Comparison of ENCODE assay signal across 21 mouse cellular contexts in the genomic region with DNA sequence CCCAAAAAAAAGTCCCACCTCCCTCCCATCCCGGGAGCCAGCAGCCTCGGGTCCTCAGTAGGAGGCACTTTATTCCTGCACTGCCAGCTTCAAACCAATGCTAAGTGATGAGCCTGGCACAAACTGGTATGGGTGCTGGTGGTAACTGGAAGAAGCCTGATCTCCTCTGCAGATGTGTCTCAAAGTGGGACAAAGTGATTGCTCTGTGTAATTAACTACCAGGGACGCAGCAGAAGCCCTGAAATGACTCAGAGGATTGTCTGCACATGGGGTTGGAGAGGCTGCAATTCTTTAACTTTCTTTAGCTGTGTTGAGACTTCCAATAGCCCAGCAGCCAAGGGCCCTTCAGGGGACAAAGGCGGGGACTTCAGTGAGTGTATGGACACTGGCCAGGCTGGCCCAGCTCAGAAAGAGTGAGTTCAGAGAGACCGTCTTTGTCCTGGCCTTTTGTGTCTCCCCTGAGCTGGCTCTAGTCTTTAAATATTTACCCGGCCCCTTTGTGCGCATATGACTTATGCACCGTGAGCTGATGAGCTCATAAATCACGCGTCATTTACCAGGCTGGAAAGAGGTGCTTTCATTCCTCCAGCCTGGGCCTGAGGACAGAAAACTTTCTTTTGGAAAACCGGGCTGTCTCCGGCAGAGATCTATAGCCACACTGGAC. TPM values are rescaled to one million over a fixed set of nuclear protein-coding genes. Genes with fewer than 3 reads are reported as not detected.
DNase-seq lines count a peak whose midpoint lies in the region; ATAC-seq and TF ChIP-seq lines count a peak whose summit lies in the region.
"Had no signal": no experiment of that assay in that cellular context is flagged by ENCODE, and none has a peak within 500 bp of the region (broad histone marks: within the 10 kb centered on the region; RNA-seq: fewer than 3 reads in every experiment).

No protein-coding gene starts in this region.

- no peak overlapping the region for H3K4me2 ChIP-seq in forebrain, embryonic 16.5 days (ENCODE audit: low read length)
- no peak overlapping the region for H3K4me2 ChIP-seq in hindbrain, postnatal 0 days (ENCODE audit: low read depth, low read length)
- H3K4me2 ChIP-seq: liver, embryonic 12.5 days had no signal

- peak overlapping the region; percentile 19; the same call in 1 of the 2 replicates for H3K4me3 ChIP-seq in forebrain, embryonic 10.5 days
- no peak overlapping the region for H3K4me3 ChIP-seq in forebrain, embryonic 16.5 days (replicated peaks; ENCODE audit: low read length)
- H3K4me3 ChIP-seq in hindbrain, postnatal 0 days (ENCODE audit: low read length), result no peak overlapping the region
- no peak overlapping the region for H3K4me3 ChIP-seq in lung, adult 2 months (replicated peaks; ENCODE audit: extremely low read depth, low read depth, low read length)
- H3K4me3 ChIP-seq: limb, embryonic 10.5 days; liver, embryonic 12.5 days had no signal

- TF ChIP-seq CTCF in hindbrain, postnatal 0 days (IDR thresholded peaks at IDR 0.05; ENCODE audit: low read depth), result no peak
- no peak for TF ChIP-seq CTCF in lung, adult 2 months (IDR thresholded peaks at IDR 0.05; ENCODE audit: insufficient read depth, low read length)

- TF ChIP-seq POLR2A in lung, adult 2 months (IDR thresholded peaks at IDR 0.05; ENCODE audit: borderline replicate concordance, extremely low read depth, low read depth, low read length), result no peak

- 10% methylated on average over 12 of the region's 12 CpGs for WGBS in forebrain, embryonic 10.5 days
- 7% methylated on average over 12 of the region's 12 CpGs for WGBS in forebrain, embryonic 16.5 days
- 9% methylated on average over 12 of the region's 12 CpGs for WGBS in hindbrain, postnatal 0 days
- WGBS in lung, adult 2 months, result 30% methylated on average over 12 of the region's 12 CpGs

- no peaks in the 10 kb centered on the region for H3K36me3 ChIP-seq in forebrain, embryonic 10.5 days (replicated peaks)
- no peaks in the 10 kb centered on the region for H3K36me3 ChIP-seq in forebrain, embryonic 16.5 days (ENCODE audit: control insufficient read depth, insufficient read depth)
- H3K36me3 ChIP-seq in hindbrain, postnatal 0 days (ENCODE audit: insufficient read depth, low read length), result no peaks in the 10 kb centered on the region
- H3K36me3 ChIP-seq: limb, embryonic 10.5 days; liver, embryonic 12.5 days had no signal

- H3K27ac ChIP-seq in forebrain, embryonic 10.5 days, result peak overlapping the region; percentile 41; the same call in 1 of the 2 replicates
- H3K27ac ChIP-seq in forebrain, embryonic 16.5 days (ENCODE audit: low read length), result no peak overlapping the region
- H3K27ac ChIP-seq in hindbrain, postnatal 0 days, result no peak overlapping the region
- H3K27ac ChIP-seq: limb, embryonic 10.5 days; liver, embryonic 12.5 days had no signal

- intact Hi-C loops in left cerebral cortex, postnatal 4 days (cut with DNase I), result no loop called here

- H3K9ac ChIP-seq in forebrain, embryonic 16.5 days (replicated peaks; ENCODE audit: low read depth, low read length), result no peak overlapping the region
- no peak overlapping the region for H3K9ac ChIP-seq in hindbrain, postnatal 0 days (replicated peaks; ENCODE audit: low read length)
- H3K9ac ChIP-seq: liver, embryonic 12.5 days had no signal

- peaks cover 3% of the 10 kb centered on the region for H3K9me3 ChIP-seq in forebrain, embryonic 10.5 days
- no peaks in the 10 kb centered on the region for H3K9me3 ChIP-seq in forebrain, embryonic 16.5 days (ENCODE audit: control insufficient read depth, low read length)
- H3K9me3 ChIP-seq in hindbrain, postnatal 0 days (ENCODE audit: low read length), result no peaks in the 10 kb centered on the region
- H3K9me3 ChIP-seq: limb, embryonic 10.5 days had no signal

- peaks cover 94% of the 10 kb centered on the region for H3K27me3 ChIP-seq in forebrain, embryonic 10.5 days (ENCODE audit: poor library complexity, severe bottlenecking)
- peaks cover 69% of the 10 kb centered on the region for H3K27me3 ChIP-seq in forebrain, embryonic 16.5 days (replicated peaks; ENCODE audit: control insufficient read depth, insufficient read depth, low read length)
- H3K27me3 ChIP-seq in hindbrain, postnatal 0 days (ENCODE audit: insufficient read depth, low read length), result peaks cover 46% of the 10 kb centered on the region

- peaks cover 84% of the 10 kb centered on the region for H3K4me1 ChIP-seq in forebrain, embryonic 10.5 days
- peaks cover 23% of the 10 kb centered on the region for H3K4me1 ChIP-seq in forebrain, embryonic 16.5 days (replicated peaks; ENCODE audit: control insufficient read depth, insufficient read depth, low read length)
- H3K4me1 ChIP-seq in hindbrain, postnatal 0 days (ENCODE audit: insufficient read depth, low read length), result peaks cover 11% of the 10 kb centered on the region; the same call in 1 of the 2 replicates
- peaks cover 2% of the 10 kb centered on the region; the same call in 1 of the 2 replicates for H3K4me1 ChIP-seq in lung, adult 2 months (ENCODE audit: control insufficient read depth, insufficient read depth, low read length)

- DNase-seq in forebrain, embryonic 10.5 days (ENCODE audit: extremely low spot score, low spot score), result no peak
- peak; percentile 36 for DNase-seq in retina, postnatal 1 day
- no peak for DNase-seq in retina, embryonic 14.5 days (ENCODE audit: low spot score)
- DNase-seq in hindbrain, postnatal 0 days (ENCODE audit: low spot score), result peak; percentile 59
- no peak for DNase-seq in left cerebral cortex, postnatal 4 days
- no peak for DNase-seq in lung, adult 2 months
- no peak for DNase-seq in spleen, adult 12 weeks (ENCODE audit: low spot score)
- DNase-seq: adrenal gland, adult 8-10 months; cerebellum, adult 9-11 months; kidney, adult 9 months; kidney, postnatal 4 days; right cerebral cortex, adult 18-20 months had no signal

- ATAC-seq in forebrain, embryonic 16.5 days, result no peak
- ATAC-seq in hindbrain, postnatal 0 days, result no peak
- ATAC-seq: liver, embryonic 12.5 days had no signal

RNA-seq across cellular contexts. Expression of gene Hes3, which starts 0.8 kb away (rescaled TPM):
- 0.38 and 0.92 TPM in 2 replicates for polyA plus RNA-seq in forebrain, embryonic 10.5 days (2016; fragmentation: Nextera tagmentation; extraction: Ambion mirVana)
- not detected in 2 replicates for polyA plus RNA-seq in forebrain, embryonic 16.5 days (2015; fragmentation: Nextera tagmentation; extraction: Ambion mirVana)
- 0.26 and 0.40 TPM in 2 replicates for total RNA-seq in hindbrain, postnatal 0 days (2014; rRNA removed)
- polyA plus RNA-seq in hindbrain, postnatal 0 days (2015; fragmentation: Nextera tagmentation; extraction: Ambion mirVana), result 0.15 and 0.19 TPM in 2 replicates
- under 1 TPM in 1 of 2 experiments, not detected in 1; 0.20 TPM for total RNA-seq in left cerebral cortex, postnatal 4 days (2021)
- polyA plus RNA-seq in lung, adult 2 months (2012; rRNA removed), result 0.09 TPM in 1 of 2 replicates, not detected in the other
- total RNA-seq: adrenal gland, adult 8-10 months; gastrocnemius, postnatal 4 days; hematopoietic stem cell, adult 5-6 weeks; megakaryocyte, adult 5-6 weeks; neutrophil, adult 5-6 weeks had no signal
- polyA plus RNA-seq: heart, embryonic 14.5 days; limb, embryonic 10.5 days; liver, embryonic 12.5 days; lung, embryonic 16.5 days had no signal

RNA-seq across cellular contexts. Expression of gene Icmt, which starts 4.8 kb away (rescaled TPM):
- polyA plus RNA-seq in forebrain, embryonic 10.5 days (2016; fragmentation: Nextera tagmentation; extraction: Ambion mirVana), result 23.3 and 26.1 TPM in 2 replicates
- polyA plus RNA-seq in forebrain, embryonic 16.5 days (2015; fragmentation: Nextera tagmentation; extraction: Ambion mirVana), result 20.7 and 21.3 TPM in 2 replicates
- total RNA-seq in hindbrain, postnatal 0 days (2014; rRNA removed), result 35.3 and 42.6 TPM in 2 replicates
- 15.9 and 16.4 TPM in 2 replicates for polyA plus RNA-seq in hindbrain, postnatal 0 days (2015; fragmentation: Nextera tagmentation; extraction: Ambion mirVana)
- total RNA-seq in left cerebral cortex, postnatal 4 days (2021), result 10 to 100 TPM; 22.8 to 23.4 TPM
- polyA plus RNA-seq in lung, adult 2 months (2012; rRNA removed), result 32.2 and 36.4 TPM in 2 replicates

RNA-seq across cellular contexts. Expression of gene Gpr153, which starts 18.2 kb away (rescaled TPM):
- polyA plus RNA-seq in forebrain, embryonic 10.5 days (2016; fragmentation: Nextera tagmentation; extraction: Ambion mirVana), result 2.5 and 3.0 TPM in 2 replicates
- polyA plus RNA-seq in forebrain, embryonic 16.5 days (2015; fragmentation: Nextera tagmentation; extraction: Ambion mirVana), result 4.4 and 6.2 TPM in 2 replicates
- total RNA-seq in hindbrain, postnatal 0 days (2014; rRNA removed), result 167 and 170 TPM in 2 replicates
- 17.1 and 19.0 TPM in 2 replicates for polyA plus RNA-seq in hindbrain, postnatal 0 days (2015; fragmentation: Nextera tagmentation; extraction: Ambion mirVana)
- 10 to 100 TPM; 28.6 to 31.1 TPM for total RNA-seq in left cerebral cortex, postnatal 4 days (2021)
- polyA plus RNA-seq in lung, adult 2 months (2012; rRNA removed), result 40.0 and 45.6 TPM in 2 replicates
- total RNA-seq: hematopoietic stem cell, adult 5-6 weeks had no signal

RNA-seq across cellular contexts. Expression of gene Rnf207, which starts 26.6 kb away (rescaled TPM):
- 0.92 and 1.3 TPM in 2 replicates for polyA plus RNA-seq in forebrain, embryonic 10.5 days (2016; fragmentation: Nextera tagmentation; extraction: Ambion mirVana)
- polyA plus RNA-seq in forebrain, embryonic 16.5 days (2015; fragmentation: Nextera tagmentation; extraction: Ambion mirVana), result 2.4 and 4.0 TPM in 2 replicates
- 5.7 and 7.7 TPM in 2 replicates for total RNA-seq in hindbrain, postnatal 0 days (2014; rRNA removed)
- 6.6 and 6.9 TPM in 2 replicates for polyA plus RNA-seq in hindbrain, postnatal 0 days (2015; fragmentation: Nextera tagmentation; extraction: Ambion mirVana)
- total RNA-seq in left cerebral cortex, postnatal 4 days (2021), result 1 to 10 TPM; 3.0 to 3.8 TPM
- 5.8 and 5.9 TPM in 2 replicates for polyA plus RNA-seq in lung, adult 2 months (2012; rRNA removed)
- total RNA-seq: megakaryocyte, adult 5-6 weeks; neutrophil, adult 5-6 weeks had no signal

RNA-seq across cellular contexts. Expression of gene Rpl22, which starts 33.3 kb away (rescaled TPM):
- polyA plus RNA-seq in forebrain, embryonic 10.5 days (2016; fragmentation: Nextera tagmentation; extraction: Ambion mirVana), result 363 and 368 TPM in 2 replicates
- 173 and 196 TPM in 2 replicates for polyA plus RNA-seq in forebrain, embryonic 16.5 days (2015; fragmentation: Nextera tagmentation; extraction: Ambion mirVana)
- total RNA-seq in hindbrain, postnatal 0 days (2014; rRNA removed), result 164 and 185 TPM in 2 replicates
- 156 and 176 TPM in 2 replicates for polyA plus RNA-seq in hindbrain, postnatal 0 days (2015; fragmentation: Nextera tagmentation; extraction: Ambion mirVana)
- 100 to 1,000 TPM; 335 to 363 TPM for total RNA-seq in left cerebral cortex, postnatal 4 days (2021)
- polyA plus RNA-seq in lung, adult 2 months (2012; rRNA removed), result 20.3 and 43.0 TPM in 2 replicates

Comparison
In these comparisons a context has a peak if more than half of its experiments do, and no peak if none do; other contexts are left out.
1. DNase-seq: peak in retina, postnatal 1 day (single experiment) and hindbrain, postnatal 0 days (single experiment); none in forebrain, embryonic 10.5 days (single experiment), retina, embryonic 14.5 days (single experiment), left cerebral cortex, postnatal 4 days (single experiment), lung, adult 2 months (single experiment) and spleen, adult 12 weeks (single experiment).